Mouse (Mus musculus): ENCODE results near the gene Mrps18c.

DNA sequence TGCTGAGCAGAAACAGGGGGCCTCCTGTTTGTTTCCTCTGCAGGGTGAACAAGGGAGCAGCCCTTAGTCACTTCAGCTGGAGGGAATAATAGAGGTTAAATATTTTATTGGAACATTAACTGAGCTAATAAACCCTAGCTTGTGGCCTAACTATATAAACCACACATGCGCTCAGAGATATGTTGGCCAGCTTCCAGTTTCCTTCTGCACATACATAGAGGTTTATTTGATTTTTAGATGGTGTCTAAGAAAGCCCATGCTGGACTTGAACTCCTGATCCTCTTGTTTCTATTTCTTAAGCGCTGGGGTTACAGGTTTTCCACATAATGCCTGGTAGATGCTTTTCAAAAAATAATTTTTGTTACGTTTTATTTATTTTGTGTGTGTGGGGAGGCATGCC lies 46.1 kb downstream of the Mrps18c start:
- TF ChIP-seq CTCF (IDR thresholded peaks at IDR 0.05; ENCODE audit: insufficient read depth, low read depth, low read length) = no peak
- no peak for TF ChIP-seq POLR2A (IDR thresholded peaks at IDR 0.05; ENCODE audit: insufficient read depth, low read depth, low read length)

Data from olfactory bulb, adult 2 months (tissue).